Mouse (Mus musculus): Measurements from ENCODE around the gene Efnb3. TPM values are rescaled to one million over a fixed set of nuclear protein-coding genes. Genes with fewer than 3 reads are reported as not detected.

The Efnb3 gene
- 5.6 and 5.7 TPM in 2 replicates for polyA plus RNA-seq (2015; fragmentation: Nextera tagmentation; extraction: Ambion mirVana)

DNA sequence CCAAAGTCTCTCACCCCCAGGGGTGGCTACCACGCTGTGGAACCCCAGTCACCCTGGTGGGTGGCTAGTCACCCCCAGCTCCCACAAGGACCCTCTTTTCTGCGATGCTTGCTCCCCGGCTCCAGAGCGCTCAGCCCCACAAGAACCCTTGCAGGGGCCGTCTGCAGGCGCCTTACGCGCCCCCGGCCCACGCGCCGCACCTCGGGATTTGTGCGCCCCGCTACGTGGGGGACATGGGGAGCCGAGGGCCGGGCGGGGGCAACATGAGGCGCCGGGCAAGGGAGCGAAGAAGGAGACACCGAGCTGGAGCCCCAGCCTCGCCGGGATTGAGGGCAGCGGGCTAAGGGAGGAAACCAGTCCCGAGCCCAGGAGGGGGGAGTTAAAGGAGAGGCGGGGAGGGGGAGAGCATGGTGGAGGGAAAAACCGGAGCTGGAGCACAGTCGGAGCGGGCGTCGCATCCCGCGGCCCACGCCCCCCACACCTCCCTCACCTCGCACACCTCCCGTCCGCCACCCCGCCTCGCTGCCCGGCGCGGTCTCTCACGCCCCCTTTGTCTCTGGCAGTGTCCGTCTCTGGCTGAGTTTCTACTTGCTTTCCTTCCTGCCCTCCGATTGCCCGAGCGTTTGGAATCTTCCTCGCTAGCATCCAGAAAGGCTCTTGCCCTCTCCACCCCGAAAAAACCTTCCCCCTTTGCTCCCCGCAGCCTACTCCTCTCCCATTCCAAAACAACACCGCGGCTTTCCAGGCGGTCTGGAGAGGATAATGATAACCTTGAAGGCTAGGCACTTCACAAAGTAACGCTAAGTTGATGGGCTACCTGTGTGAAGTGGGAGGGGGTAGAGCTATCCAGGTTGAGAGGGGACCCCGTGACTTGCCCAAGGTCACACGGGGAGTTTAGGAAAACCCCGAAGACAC lies at the start of gene Efnb3:
Gene Efnb3, minus strand, starts transcription at position 355 of the 915 bp plus-strand sequence.
- peak within 1 kb of the TSS; percentile 78 for H3K9ac ChIP-seq (ENCODE audit: low read length)
- H3K4me2 ChIP-seq (ENCODE audit: low read depth, low read length) = peak within 1 kb of the TSS; percentile 99
- no peak within 1 kb of the TSS for H3K27ac ChIP-seq (ENCODE audit: low read length)
- peak; percentile 64 for ATAC-seq (ENCODE audit: low read depth)
- 1% methylated on average over 39 of the region's 59 CpGs for WGBS
- H3K4me1 ChIP-seq (replicated peaks; ENCODE audit: control insufficient read depth, insufficient read depth, low read length) = peaks cover 15% of the 10 kb centered on the region
- H3K27me3 ChIP-seq (ENCODE audit: control insufficient read depth, insufficient read depth, low read depth, low read length) = no peaks in the 10 kb centered on the region
- no peaks in the 10 kb centered on the region for H3K9me3 ChIP-seq (ENCODE audit: control insufficient read depth, low read length)
- H3K4me3 ChIP-seq (ENCODE audit: low read length) = peak within 1 kb of the TSS; percentile 61
- peaks cover 6% of the 10 kb centered on the region; the same call in 1 of the 2 replicates for H3K36me3 ChIP-seq (ENCODE audit: control insufficient read depth, insufficient read depth, low read length)

- Histone ChIP-seq H3K4me3 (ENCODE audit: low read length) (no peak overlapping the region), H3K9ac (ENCODE audit: low read length) (no peak overlapping the region), H3K4me2 (ENCODE audit: low read depth, low read length) (no peak overlapping the region), H3K27me3 (ENCODE audit: control insufficient read depth, insufficient read depth, low read depth, low read length) (peaks cover 6% of the 10 kb centered on the region; the same call in 1 of the 2 replicates), H3K4me1 (replicated peaks; ENCODE audit: control insufficient read depth, insufficient read depth, low read length) (peaks cover 16% of the 10 kb centered on the region), H3K9me3 (ENCODE audit: control insufficient read depth, low read length) (no peaks in the 10 kb centered on the region), H3K27ac (ENCODE audit: low read length) (no peak overlapping the region), H3K36me3 (ENCODE audit: control insufficient read depth, insufficient read depth, low read length) (no peaks in the 10 kb centered on the region)
- 55% methylated on average over 7 of the region's 7 CpGs for WGBS
- no peak for ATAC-seq (ENCODE audit: low read depth)
Observed at GRCm38 (mm10) chr11:69609416-69609815, 49.4 kb upstream of the Efnb3 start.

GRCm38 (mm10) chr11:69608525-69608924 lies 48.5 kb upstream of the Efnb3 start:
- H3K27ac ChIP-seq (ENCODE audit: low read length) = no peak overlapping the region
- no peak overlapping the region for H3K4me3 ChIP-seq (ENCODE audit: low read length)
- 85% methylated on average over 3 of the region's 3 CpGs for WGBS
- H3K9ac ChIP-seq (ENCODE audit: low read length) = no peak overlapping the region
- H3K4me2 ChIP-seq (ENCODE audit: low read depth, low read length) = no peak overlapping the region
- no peaks in the 10 kb centered on the region for H3K36me3 ChIP-seq (ENCODE audit: control insufficient read depth, insufficient read depth, low read length)
- H3K9me3 ChIP-seq (ENCODE audit: control insufficient read depth, low read length) = no peaks in the 10 kb centered on the region
- peaks cover 13% of the 10 kb centered on the region for H3K4me1 ChIP-seq (replicated peaks; ENCODE audit: control insufficient read depth, insufficient read depth, low read length)
- no peak for ATAC-seq (ENCODE audit: low read depth)
- H3K27me3 ChIP-seq (ENCODE audit: control insufficient read depth, insufficient read depth, low read depth, low read length) = peaks cover 6% of the 10 kb centered on the region; the same call in 1 of the 2 replicates

DNA sequence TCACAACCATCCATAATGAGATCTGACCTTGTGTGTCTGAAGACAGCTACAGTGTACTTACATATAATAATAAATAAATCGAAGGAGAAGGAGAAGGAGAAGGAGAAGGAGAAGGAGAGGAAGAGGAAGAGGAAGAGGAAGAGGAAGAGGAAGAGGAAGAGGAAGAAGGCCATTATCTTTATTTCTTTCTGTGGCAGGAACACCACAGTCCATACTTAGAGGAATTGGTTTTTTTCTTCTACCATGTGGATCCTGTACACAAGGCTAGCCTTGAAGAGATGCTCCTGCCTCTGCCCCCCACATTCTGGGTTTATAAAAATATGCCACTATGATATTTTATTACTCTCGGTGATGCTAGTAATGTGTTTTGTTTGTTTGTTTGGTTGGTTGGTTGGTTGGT lies 46.8 kb upstream of the Efnb3 start:
- no peak overlapping the region for H3K4me2 ChIP-seq (ENCODE audit: low read depth, low read length)
- WGBS = 75% methylated on average over 2 of the region's 2 CpGs
- no peak overlapping the region for H3K4me3 ChIP-seq (ENCODE audit: low read length)
- no peak overlapping the region for H3K27ac ChIP-seq (ENCODE audit: low read length)
- H3K27me3 ChIP-seq (ENCODE audit: control insufficient read depth, insufficient read depth, low read depth, low read length) = peaks cover 6% of the 10 kb centered on the region; the same call in 1 of the 2 replicates
- H3K36me3 ChIP-seq (ENCODE audit: control insufficient read depth, insufficient read depth, low read length) = no peaks in the 10 kb centered on the region
- peaks cover 18% of the 10 kb centered on the region for H3K4me1 ChIP-seq (replicated peaks; ENCODE audit: control insufficient read depth, insufficient read depth, low read length)
- no peak overlapping the region for H3K9ac ChIP-seq (ENCODE audit: low read length)
- no peak for ATAC-seq (ENCODE audit: low read depth)
- no peaks in the 10 kb centered on the region for H3K9me3 ChIP-seq (ENCODE audit: control insufficient read depth, low read length)

DNA sequence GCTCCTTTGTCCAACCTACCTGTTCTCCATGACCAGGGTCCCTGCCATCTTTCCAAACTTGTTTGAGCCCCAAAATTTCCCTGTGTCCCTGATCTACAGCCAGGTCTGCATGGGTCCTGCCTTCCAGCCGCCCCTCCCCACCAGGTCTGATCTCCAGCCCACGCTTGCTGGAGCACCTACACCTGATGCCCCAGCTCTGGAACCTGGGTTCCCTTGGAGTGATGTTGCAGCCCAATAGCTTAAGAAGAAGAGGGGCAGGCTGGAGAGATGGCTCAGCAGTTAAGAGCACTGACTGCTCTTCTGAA lies 46.4 kb upstream of the Efnb3 start:
- Histone ChIP-seq H3K9me3 (ENCODE audit: control insufficient read depth, low read length) (no peaks in the 10 kb centered on the region), H3K4me1 (replicated peaks; ENCODE audit: control insufficient read depth, insufficient read depth, low read length) (peaks cover 19% of the 10 kb centered on the region), H3K27me3 (ENCODE audit: control insufficient read depth, insufficient read depth, low read depth, low read length) (peaks cover 6% of the 10 kb centered on the region; the same call in 1 of the 2 replicates), H3K36me3 (ENCODE audit: control insufficient read depth, insufficient read depth, low read length) (no peaks in the 10 kb centered on the region), H3K9ac (ENCODE audit: low read length) (peak overlapping the region; percentile 31; the same call in 1 of the 2 replicates), H3K4me2 (ENCODE audit: low read depth, low read length) (peak overlapping the region; percentile 90), H3K4me3 (ENCODE audit: low read length) (peak overlapping the region; percentile 52), H3K27ac (ENCODE audit: low read length) (no peak overlapping the region)
- 56% methylated on average over 2 of the region's 2 CpGs for WGBS
- no peak for ATAC-seq (ENCODE audit: low read depth)

GRCm38 (mm10) chr11:69605726-69606490 lies 45.9 kb upstream of the Efnb3 start, which contains the start of gene Atp1b2:
Gene Atp1b2, minus strand, starts transcription at chr11:69605942.
- Histone ChIP-seq H3K27ac (ENCODE audit: low read length) (peak within 1 kb of the TSS; percentile 60), H3K4me1 (replicated peaks; ENCODE audit: control insufficient read depth, insufficient read depth, low read length) (peaks cover 19% of the 10 kb centered on the region)

GRCm38 (mm10) chr11:69604795-69605664 lies 45.0 kb upstream of the Efnb3 start:
- ATAC-seq (ENCODE audit: low read depth) = peak; percentile 42; the same call in 1 of the 2 replicates
- Histone ChIP-seq H3K9ac (ENCODE audit: low read length) (peak overlapping the region; percentile 68), H3K27ac (ENCODE audit: low read length) (peak overlapping the region; percentile 60), H3K4me1 (replicated peaks; ENCODE audit: control insufficient read depth, insufficient read depth, low read length) (peaks cover 28% of the 10 kb centered on the region), H3K27me3 (ENCODE audit: control insufficient read depth, insufficient read depth, low read depth, low read length) (peaks cover 6% of the 10 kb centered on the region; the same call in 1 of the 2 replicates), H3K4me2 (ENCODE audit: low read depth, low read length) (peak overlapping the region; percentile 90), H3K9me3 (ENCODE audit: control insufficient read depth, low read length) (no peaks in the 10 kb centered on the region), H3K4me3 (ENCODE audit: low read length) (peak overlapping the region; percentile 52), H3K36me3 (ENCODE audit: control insufficient read depth, insufficient read depth, low read length) (no peaks in the 10 kb centered on the region)
- under 1% methylated on average over 65 of the region's 73 CpGs for WGBS

More at GRCm38 (mm10) chr11:69605726-69606490, 45.9 kb upstream of the Efnb3 start, which contains the start of gene Atp1b2:
- WGBS = 3% methylated on average over 30 of the region's 32 CpGs
- H3K4me3 ChIP-seq (ENCODE audit: low read length) = peak within 1 kb of the TSS; percentile 52
- H3K27me3 ChIP-seq (ENCODE audit: control insufficient read depth, insufficient read depth, low read depth, low read length) = peaks cover 6% of the 10 kb centered on the region; the same call in 1 of the 2 replicates
- no peaks in the 10 kb centered on the region for H3K9me3 ChIP-seq (ENCODE audit: control insufficient read depth, low read length)
- peak within 1 kb of the TSS; percentile 68 for H3K9ac ChIP-seq (ENCODE audit: low read length)
- ATAC-seq (ENCODE audit: low read depth) = peak; percentile 91
- peak within 1 kb of the TSS; percentile 90 for H3K4me2 ChIP-seq (ENCODE audit: low read depth, low read length)
- H3K36me3 ChIP-seq (ENCODE audit: control insufficient read depth, insufficient read depth, low read length) = no peaks in the 10 kb centered on the region

DNA sequence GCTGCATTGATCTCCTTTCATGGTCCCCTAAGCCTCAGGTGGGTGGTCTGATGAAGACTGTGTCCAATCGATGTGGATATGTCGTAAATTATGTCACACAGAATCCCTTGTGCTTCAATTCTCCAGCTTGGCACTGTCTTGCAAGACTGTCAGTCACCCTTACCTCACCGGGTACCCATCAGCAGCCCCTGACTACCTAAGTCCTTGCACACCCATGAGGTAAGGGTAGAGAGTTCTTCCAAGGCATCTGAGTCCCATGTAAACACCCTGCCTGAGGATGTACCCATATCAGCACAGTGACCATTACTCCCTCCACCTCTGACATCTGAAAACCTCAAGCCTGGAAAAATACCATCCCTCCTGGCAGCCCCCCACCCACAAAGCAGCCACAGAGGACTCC lies 44.3 kb upstream of the Efnb3 start:
- Histone ChIP-seq H3K27ac (ENCODE audit: low read length) (no peak overlapping the region), H3K9ac (ENCODE audit: low read length) (peak overlapping the region; percentile 68; the same call in 1 of the 2 replicates), H3K9me3 (ENCODE audit: control insufficient read depth, low read length) (no peaks in the 10 kb centered on the region), H3K36me3 (ENCODE audit: control insufficient read depth, insufficient read depth, low read length) (no peaks in the 10 kb centered on the region), H3K4me2 (ENCODE audit: low read depth, low read length) (peak overlapping the region; percentile 90), H3K27me3 (ENCODE audit: control insufficient read depth, insufficient read depth, low read depth, low read length) (peaks cover 6% of the 10 kb centered on the region; the same call in 1 of the 2 replicates), H3K4me1 (replicated peaks; ENCODE audit: control insufficient read depth, insufficient read depth, low read length) (peaks cover 32% of the 10 kb centered on the region), H3K4me3 (ENCODE audit: low read length) (peak overlapping the region; percentile 52)
- WGBS = 53% methylated on average over 3 of the region's 3 CpGs
- ATAC-seq (ENCODE audit: low read depth) = no peak

All from lung, embryonic 16.5 days (tissue).